Mouse (Mus musculus) effector memory CD4-positive, alpha-beta T cell, adult 7 months (primary cell): ENCODE measurements around the gene Gbx1. TPM values are rescaled to one million over a fixed set of nuclear protein-coding genes. Genes with fewer than 3 reads are reported as not detected.

ENCODE experiments used
- polyA plus RNA-seq: library from polyadenylated mRNA; unstranded; fragments of 100-300 nt; shearing (Covaris generic); gene quantifications from one replicate; pipeline ENCODE4 v1.2.1, GENCODE M21; 2017

Gene Gbx1
- polyA plus RNA-seq, result not detected

GRCm38 (mm10) chr5:24526889-24527230, at the start of gene Gbx1:
Gbx1 (minus strand) TSS chr5:24527202.

GRCm38 (mm10) chr5:24556709-24557108, 29.7 kb upstream of the Gbx1 start, which contains the start of gene 4931409K22Rik:
4931409K22Rik (minus strand) TSS chr5:24556809.

GRCm38 (mm10) chr5:24540387-24541143, 13.6 kb upstream of the Gbx1 start, which contains the start of gene Asb10:
Asb10 (minus strand) TSS chr5:24540978.

Other genes starting within 250 kb of the Gbx1 start
- not detected for gene Kcnh2, start 175.6 kb downstream of the Gbx1 start, polyA plus RNA-seq
- gene Nos3, start 162.4 kb downstream of the Gbx1 start, polyA plus RNA-seq, result 0.12 TPM
- gene Atg9b, start 135.1 kb downstream of the Gbx1 start, polyA plus RNA-seq, result not detected
- 11.6 TPM for gene Abcb8, start 133.5 kb downstream of the Gbx1 start, polyA plus RNA-seq
- not detected for gene Asic3, start 113.8 kb downstream of the Gbx1 start, polyA plus RNA-seq
- 55.1 TPM for gene Cdk5, start 103.7 kb downstream of the Gbx1 start, polyA plus RNA-seq
- 28.7 TPM for gene Slc4a2, start 103.4 kb downstream of the Gbx1 start, polyA plus RNA-seq
- 92.8 TPM for gene Fastk, start 81.9 kb downstream of the Gbx1 start, polyA plus RNA-seq
- 53.9 TPM for gene Tmub1, start 79.3 kb downstream of the Gbx1 start, polyA plus RNA-seq
- 85.3 TPM for gene Agap3, start 75.0 kb downstream of the Gbx1 start, polyA plus RNA-seq
- gene Asb10, start 13.8 kb upstream of the Gbx1 start, polyA plus RNA-seq, result not detected
- not detected for gene 4931409K22Rik, start 29.6 kb upstream of the Gbx1 start, polyA plus RNA-seq
- gene Abcf2, start 50.3 kb upstream of the Gbx1 start, polyA plus RNA-seq, result 58.7 TPM
- gene Chpf2, start 59.5 kb upstream of the Gbx1 start, polyA plus RNA-seq, result 24.2 TPM
- 0.83 TPM for gene Smarcd3, start 97.2 kb upstream of the Gbx1 start, polyA plus RNA-seq
- 103 TPM for gene Nub1, start 158.3 kb upstream of the Gbx1 start, polyA plus RNA-seq
- not detected for gene Wdr86, start 203.5 kb upstream of the Gbx1 start, polyA plus RNA-seq
- not detected for gene Crygn, start 230.8 kb upstream of the Gbx1 start, polyA plus RNA-seq